Mouse (Mus musculus) left cerebral cortex, adult 11 months (tissue): ENCODE measurements around the gene Hist1h2bl.
"Not testable (repeated sequence)": the region's sequence is repeated elsewhere in the genome, so short reads cannot be mapped to it uniquely, and the experiment has no call there.

Experiments
- DNase-seq: peaks from one replicate; pipeline ENCODE4 v3.0.0; 2022; ENCODE audit warnings: low spot score

Hist1h2bl gene

DNA sequence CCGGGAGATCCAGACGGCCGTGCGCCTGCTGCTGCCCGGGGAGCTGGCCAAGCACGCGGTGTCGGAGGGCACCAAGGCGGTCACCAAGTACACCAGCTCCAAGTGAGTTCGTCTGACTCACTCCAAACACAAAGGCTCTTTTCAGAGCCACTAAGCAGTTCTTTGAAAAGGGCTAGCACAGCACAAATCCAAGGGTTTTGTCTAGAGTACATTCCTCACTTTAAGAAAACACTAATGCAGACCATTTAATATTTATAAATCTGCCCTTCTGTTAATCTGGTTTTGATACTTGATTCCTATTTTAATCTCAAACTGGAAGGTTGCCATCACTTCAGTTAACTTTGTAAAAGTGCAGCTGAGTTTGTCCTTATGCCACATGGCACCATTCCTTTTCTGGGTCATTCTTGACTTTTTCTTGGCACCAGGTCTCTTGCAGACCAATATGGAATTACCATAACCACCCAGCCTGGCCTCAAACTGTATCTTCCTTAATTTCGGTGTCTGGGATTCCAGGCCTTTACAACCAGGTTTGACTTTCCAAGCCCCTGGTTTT is 6.5 kb upstream of the Hist1h2bl start:
- DNase-seq, result no peak

- peak; percentile 77 for DNase-seq
Measured at GRCm38 (mm10) chr13:21721757-21722372, 5.9 kb upstream of the Hist1h2bl start, which contains the start of gene Hist1h2bm. Gene Hist1h2bm (plus strand): TSS chr13:21722044.

DNA sequence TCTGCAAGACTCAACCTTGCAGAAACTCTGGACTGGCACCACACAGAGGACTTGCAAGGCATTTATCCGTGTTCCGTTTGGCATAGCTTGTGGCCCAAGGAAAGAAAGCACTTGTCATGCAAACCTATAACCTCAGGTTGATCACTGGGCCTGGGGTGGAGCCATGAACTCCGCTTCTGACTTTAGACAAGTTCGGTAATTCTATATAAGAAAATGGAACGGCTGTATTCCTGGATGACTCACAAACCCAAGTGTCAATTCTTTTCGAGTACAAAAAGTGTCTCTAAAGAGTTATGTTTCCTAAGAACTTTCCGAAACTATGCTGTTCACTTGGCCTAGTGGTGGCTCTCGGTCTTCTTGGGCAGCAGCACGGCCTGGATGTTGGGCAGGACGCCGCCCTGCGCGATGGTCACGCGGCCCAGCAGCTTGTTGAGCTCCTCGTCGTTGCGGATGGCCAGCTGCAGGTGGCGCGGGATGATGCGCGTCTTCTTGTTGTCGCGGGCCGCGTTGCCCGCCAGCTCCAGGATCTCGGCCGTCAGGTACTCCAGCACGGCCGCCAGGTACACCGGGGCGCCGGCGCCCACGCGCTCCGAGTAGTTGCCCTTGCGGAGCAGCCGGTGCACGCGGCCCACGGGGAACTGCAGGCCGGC is 5.3 kb upstream of the Hist1h2bl start:
- not testable (repeated sequence) for DNase-seq

- no peak for DNase-seq
Measured at GRCm38 (mm10) chr13:21718381-21719080, 2.6 kb upstream of the Hist1h2bl start.

DNA sequence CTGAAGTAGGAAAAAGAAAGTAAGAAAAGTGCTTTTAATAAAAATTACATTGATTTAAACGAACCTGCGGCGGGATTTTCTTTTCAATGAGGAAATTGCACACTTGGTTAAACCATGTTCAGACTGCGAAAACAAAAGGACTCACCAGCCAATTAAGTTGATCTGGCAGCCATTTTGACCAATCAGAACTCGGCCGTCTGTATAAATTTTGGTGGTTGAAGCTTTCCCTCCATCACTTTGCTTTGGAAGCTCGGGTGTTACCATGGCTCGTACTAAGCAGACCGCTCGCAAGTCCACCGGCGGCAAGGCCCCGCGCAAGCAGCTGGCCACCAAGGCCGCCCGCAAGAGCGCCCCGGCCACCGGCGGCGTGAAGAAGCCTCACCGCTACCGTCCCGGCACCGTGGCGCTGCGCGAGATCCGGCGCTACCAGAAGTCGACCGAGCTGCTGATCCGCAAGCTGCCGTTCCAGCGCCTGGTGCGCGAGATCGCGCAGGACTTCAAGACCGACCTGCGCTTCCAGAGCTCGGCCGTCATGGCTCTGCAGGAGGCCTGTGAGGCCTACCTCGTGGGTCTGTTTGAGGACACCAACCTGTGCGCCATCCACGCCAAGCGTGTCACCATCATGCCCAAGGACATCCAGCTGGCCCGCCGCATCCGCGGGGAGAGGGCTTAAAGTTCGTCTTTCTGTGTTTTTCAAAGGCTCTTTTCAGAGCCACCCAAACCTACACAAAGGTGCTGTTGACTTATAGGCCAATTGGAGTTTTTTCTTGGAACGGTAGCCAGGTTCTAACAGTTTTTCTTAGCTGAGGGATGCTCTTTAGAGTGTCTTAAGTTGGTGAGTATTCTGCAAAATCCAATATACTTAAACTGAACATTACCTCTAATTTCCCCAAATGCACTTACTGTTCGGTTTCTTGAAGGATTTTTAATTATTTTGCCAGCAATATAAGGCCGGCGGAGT is 1.7 kb upstream of the Hist1h2bl start, which contains the start of gene Hist1h3h:
Hist1h3h (plus strand) TSS at position 263 of the 961 bp plus-strand sequence.
- DNase-seq, result peak; percentile 85

DNA sequence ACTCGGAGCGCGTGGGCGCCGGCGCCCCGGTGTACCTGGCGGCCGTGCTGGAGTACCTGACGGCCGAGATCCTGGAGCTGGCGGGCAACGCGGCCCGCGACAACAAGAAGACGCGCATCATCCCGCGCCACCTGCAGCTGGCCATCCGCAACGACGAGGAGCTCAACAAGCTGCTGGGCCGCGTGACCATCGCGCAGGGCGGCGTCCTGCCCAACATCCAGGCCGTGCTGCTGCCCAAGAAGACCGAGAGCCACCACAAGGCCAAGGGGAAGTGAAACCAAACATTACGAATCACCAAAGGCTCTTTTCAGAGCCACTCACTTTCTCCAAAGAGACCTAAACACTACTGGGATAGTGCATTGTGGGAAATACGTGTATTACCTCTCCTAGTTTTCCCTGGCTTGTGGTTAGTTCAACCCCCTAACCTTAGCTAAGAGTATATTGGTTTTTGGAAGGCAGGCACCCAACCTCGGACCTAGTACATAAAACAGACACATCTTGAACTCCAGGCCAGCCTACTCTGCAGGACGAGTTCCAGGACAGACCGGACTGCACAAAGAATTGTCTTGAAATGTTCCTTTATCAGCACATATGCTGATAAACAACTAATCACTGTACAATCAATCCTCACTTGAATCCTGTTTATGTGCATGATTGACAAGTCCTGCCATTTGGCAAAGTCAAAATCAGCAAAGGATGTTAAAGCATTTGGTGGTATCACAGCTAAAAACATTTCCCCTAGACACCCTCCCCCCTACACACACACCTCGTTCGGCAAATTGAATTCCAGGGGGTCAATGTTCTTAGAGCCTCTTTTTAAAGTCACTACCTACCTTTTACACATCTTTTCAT is 823 bp upstream of the Hist1h2bl start:
- DNase-seq, result not testable (repeated sequence)

DNA sequence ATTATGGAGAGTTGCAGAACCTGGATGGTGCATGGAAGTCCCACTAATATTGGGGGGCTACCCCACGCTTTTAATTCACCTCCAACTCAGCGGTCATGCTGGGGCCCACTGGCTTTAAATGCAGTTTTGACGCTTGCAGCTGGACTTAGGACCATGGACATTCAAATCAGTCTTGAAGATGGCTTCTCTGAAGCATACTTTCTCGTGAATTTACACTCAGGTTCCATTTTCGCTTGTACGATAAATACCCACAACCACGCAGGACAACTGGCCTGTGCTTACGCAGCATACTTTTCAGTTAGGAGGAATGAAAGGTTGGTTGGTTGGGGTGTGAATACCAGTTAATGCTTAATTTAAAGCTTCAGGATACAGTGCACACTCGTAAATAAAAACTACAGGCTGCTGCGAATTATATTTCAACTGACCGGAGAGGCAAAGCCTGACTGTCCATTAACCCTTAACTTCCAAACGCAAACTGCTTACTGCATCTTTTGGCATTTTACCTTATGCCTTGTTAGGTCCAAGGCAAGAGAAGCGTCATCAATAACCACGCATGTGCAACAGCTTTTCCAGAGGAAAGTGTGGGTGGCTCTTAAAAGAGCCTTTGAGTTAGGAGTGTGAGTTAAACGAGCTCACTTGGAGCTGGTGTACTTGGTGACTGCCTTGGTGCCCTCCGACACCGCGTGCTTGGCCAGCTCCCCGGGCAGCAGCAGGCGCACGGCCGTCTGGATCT is 646 bp downstream of the Hist1h2bl start:
- no peak for DNase-seq

- no peak for DNase-seq
Measured at GRCm38 (mm10) chr13:21714725-21715124, 1.2 kb downstream of the Hist1h2bl start.

- no peak for DNase-seq
Measured at GRCm38 (mm10) chr13:21711698-21712097, 4.2 kb downstream of the Hist1h2bl start.

- no peak for DNase-seq
Measured at GRCm38 (mm10) chr13:21710821-21711525, 5.0 kb downstream of the Hist1h2bl start.

GRCm38 (mm10) chr13:21710031-21710711 is 5.8 kb downstream of the Hist1h2bl start:
- peak; percentile 85 for DNase-seq

DNA sequence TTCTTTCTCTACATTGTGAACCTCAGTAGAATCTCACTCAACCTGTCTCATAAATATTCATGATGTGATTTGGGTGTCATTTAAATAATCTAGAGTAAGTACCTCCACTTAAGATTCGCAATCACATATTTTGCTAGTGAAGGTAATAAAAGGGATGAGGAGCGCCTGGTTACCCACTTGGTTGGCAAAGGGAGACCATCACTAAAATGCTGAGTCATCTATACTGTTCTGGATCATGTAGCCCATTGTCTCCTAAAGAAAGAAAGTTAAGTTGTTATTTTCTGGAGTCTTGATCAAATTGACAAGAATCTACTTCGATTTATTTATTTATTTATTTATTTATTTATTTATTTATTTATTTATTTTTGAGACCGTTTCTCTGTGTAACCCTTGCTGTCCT is 9.3 kb downstream of the Hist1h2bl start:
- DNase-seq, result no peak

- no peak for DNase-seq
Measured at GRCm38 (mm10) chr13:21697811-21698210, 18.1 kb downstream of the Hist1h2bl start, which contains the start of gene Olfr1359. Gene Olfr1359 (plus strand): TSS chr13:21698111.

DNA sequence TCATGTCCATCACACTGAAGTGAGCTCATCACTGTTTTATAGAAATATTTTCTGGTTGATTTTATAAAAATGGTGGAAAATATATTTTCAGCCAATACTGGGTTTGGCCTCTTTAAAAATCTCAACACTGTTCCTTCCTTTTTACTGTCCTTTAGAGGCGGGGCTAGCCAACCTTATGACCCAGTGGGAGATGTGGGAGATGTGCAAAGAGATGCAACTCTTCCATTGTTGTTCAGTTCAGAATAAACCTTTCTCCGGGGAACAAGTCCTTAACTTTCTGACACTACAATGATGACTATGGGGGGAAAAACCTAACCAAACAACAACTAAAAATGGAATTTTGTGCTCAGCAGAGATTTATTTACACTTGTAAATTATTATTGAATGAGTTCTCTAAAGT is 38.6 kb downstream of the Hist1h2bl start, which contains the start of gene Olfr1360:
Olfr1360 (minus strand) TSS at position 101 of the 400 bp plus-strand sequence.
- DNase-seq, result no peak
